Mouse (Mus musculus) embryonic fibroblast, embryonic 13.5 days (primary cell): Measurements from ENCODE around the gene Adamts20. TPM values are rescaled to one million over a fixed set of nuclear protein-coding genes. Genes with fewer than 3 reads are reported as not detected.

Experiments
- H3K27ac ChIP-seq: 2 replicates; pipeline ENCODE4 v1.5.1; 2012; ENCODE audit warnings: low read length, control low read depth, inconsistent platforms; ENCODE audit not compliant: insufficient read depth
- H3K4me1 ChIP-seq: 2 replicates; pipeline ENCODE4 v1.6.1; 2011; ENCODE audit warnings: low read length; ENCODE audit not compliant: control insufficient read depth, insufficient read depth
- H3K4me3 ChIP-seq: 2 replicates; pipeline ENCODE4 v1.5.1; 2011; ENCODE audit warnings: mild to moderate bottlenecking, control low read depth, low read length; ENCODE audit not compliant: insufficient read depth
- CTCF ChIP-seq: IDR thresholded peaks from 2 replicates; pipeline ENCODE4 v1.5.1; 2011; ENCODE audit warnings: mild to moderate bottlenecking, control low read depth, low read length, moderate library complexity, borderline replicate concordance; ENCODE audit not compliant: insufficient read depth
- POLR2A ChIP-seq: IDR thresholded peaks from 2 replicates; pipeline ENCODE4 v1.6.1; 2011; ENCODE audit warnings: low read depth, mild to moderate bottlenecking, control low read depth, low read length, moderate library complexity
- polyA plus RNA-seq: library from polyadenylated mRNA; stranded (reverse); fragments of >200 nt; gene quantifications from 2 replicates; pipeline ENCODE4 v1.2.4, GENCODE M21; 2011; ENCODE audit warnings: low read depth; ENCODE audit not compliant: missing spikeins, insufficient read length

Gene Adamts20
- polyA plus RNA-seq, 1 experiment: 0.91 TPM

DNA sequence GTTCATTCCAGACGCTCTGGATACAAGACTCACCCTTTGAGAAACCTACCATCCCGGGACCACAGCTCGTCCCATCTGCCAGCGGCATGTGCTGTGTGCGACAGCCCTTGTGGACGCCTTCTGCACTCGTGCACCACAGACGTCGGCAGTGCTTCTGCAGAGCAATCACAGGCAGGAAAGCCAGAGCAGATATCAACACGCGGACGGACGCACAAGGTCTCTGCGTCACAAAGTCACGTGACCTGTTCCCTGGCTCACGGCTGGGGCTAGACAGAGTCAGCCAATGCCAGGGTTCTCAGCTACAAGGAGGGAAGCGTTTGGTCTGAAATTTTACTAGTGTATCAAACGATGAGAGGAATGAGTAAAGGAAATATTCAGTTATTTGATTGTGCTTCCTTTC lies 116.2 kb downstream of the Adamts20 start:
- TF ChIP-seq CTCF (no peak), POLR2A (no peak)
- Histone ChIP-seq H3K27ac (no peak overlapping the region), H3K4me1 (peaks cover 2% of the 10 kb centered on the region; the same call in 1 of the 2 replicates), H3K4me3 (no peak overlapping the region)

- TF ChIP-seq POLR2A: no peak
- no peak for TF ChIP-seq CTCF
- Histone ChIP-seq H3K4me3 (no peak overlapping the region), H3K27ac (no peak overlapping the region), H3K4me1 (no peaks in the 10 kb centered on the region)
Measured at GRCm38 (mm10) chr15:94344317-94344716, 120.9 kb downstream of the Adamts20 start.

GRCm38 (mm10) chr15:94342365-94342764 lies 122.9 kb downstream of the Adamts20 start:
- Histone ChIP-seq H3K4me3 (no peak overlapping the region), H3K27ac (no peak overlapping the region), H3K4me1 (no peaks in the 10 kb centered on the region)
- TF ChIP-seq POLR2A (no peak), CTCF (no peak)

GRCm38 (mm10) chr15:94339011-94339410 lies 126.2 kb downstream of the Adamts20 start:
- TF ChIP-seq CTCF: no peak
- TF ChIP-seq POLR2A: no peak
- Histone ChIP-seq H3K4me3 (no peak overlapping the region), H3K4me1 (no peaks in the 10 kb centered on the region), H3K27ac (no peak overlapping the region)

GRCm38 (mm10) chr15:94334586-94334985 lies 130.6 kb downstream of the Adamts20 start:
- Histone ChIP-seq H3K4me3 (no peak overlapping the region), H3K4me1 (no peaks in the 10 kb centered on the region), H3K27ac (no peak overlapping the region)
- TF ChIP-seq POLR2A: no peak
- no peak for TF ChIP-seq CTCF

DNA sequence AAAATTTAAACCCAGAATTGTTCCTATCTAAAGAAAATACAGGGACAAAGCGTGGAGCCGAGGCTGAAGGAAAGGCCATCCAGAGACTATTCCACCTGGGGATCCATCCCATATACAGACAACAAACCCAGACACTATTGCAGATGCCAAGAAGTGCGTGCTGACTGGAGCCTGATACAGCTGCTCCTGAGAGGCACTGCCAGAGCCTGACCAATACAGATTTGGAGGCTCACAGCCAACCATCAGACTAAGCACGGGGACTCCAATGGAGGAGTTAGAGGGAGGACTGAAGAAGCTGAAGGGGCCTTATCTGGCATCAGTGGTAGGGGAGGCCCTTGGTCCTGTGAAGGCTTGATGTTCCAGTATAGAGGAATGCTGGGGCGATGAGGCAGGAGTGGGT lies 138.6 kb downstream of the Adamts20 start:
- no peaks in the 10 kb centered on the region for H3K4me1 ChIP-seq
- no peak overlapping the region for H3K27ac ChIP-seq
- TF ChIP-seq CTCF (no peak), POLR2A (no peak)
- H3K4me3 ChIP-seq: no peak overlapping the region

DNA sequence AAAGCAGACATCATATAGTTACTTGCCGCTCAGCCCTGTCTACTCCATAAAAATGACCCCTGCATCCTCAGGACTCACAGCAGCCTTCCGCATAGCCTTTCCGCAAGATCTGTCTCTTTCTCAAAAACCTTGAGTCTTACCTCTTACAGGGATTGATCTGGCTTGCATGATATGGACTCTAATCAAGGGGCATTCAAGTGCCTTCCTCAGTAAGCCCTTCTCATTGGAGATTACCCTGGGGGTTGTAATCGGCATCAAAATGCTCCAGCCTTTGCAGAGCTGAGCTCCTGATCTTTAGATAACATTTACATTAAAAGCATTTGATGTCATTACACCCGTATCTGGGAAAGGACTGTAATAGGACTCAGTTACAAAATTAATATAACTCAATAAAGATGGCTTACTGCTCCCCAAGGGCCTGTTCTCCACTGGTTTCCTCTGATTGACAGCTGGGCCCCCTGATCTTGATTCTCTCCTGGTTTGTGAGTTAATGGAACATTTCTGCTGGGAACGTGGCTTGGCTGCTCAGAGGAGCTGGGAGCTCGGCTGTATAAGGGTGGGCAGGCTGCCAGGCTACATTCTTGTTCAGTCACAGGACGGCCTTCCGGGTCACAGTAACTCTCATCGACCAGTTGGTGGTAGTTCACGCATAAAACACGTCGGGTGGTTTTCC lies 139.6 kb downstream of the Adamts20 start:
- Histone ChIP-seq H3K27ac (no peak overlapping the region), H3K4me1 (no peaks in the 10 kb centered on the region), H3K4me3 (no peak overlapping the region)
- TF ChIP-seq CTCF (no peak), POLR2A (no peak)

DNA sequence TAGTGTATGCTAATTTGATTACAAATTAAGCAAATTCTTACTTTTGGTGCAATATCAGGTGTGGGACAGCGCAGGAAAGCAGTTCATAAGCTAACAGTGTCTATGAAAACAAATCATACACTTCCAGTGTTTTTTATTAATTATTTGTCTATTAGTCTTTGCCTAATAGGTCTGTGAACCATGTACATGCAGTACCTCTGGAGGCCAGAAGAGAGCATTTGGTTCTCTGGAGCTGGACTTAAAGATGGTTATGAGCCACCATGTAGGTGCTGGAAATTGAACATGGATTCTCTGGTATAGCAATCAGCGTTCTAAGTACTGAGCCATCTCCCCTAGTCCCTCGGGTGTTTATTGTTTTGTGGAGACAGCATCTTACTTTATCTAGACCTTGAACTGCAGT lies 149.0 kb downstream of the Adamts20 start:
- Histone ChIP-seq H3K4me1 (no peaks in the 10 kb centered on the region), H3K27ac (no peak overlapping the region), H3K4me3 (no peak overlapping the region)
- TF ChIP-seq CTCF (no peak), POLR2A (no peak)

DNA sequence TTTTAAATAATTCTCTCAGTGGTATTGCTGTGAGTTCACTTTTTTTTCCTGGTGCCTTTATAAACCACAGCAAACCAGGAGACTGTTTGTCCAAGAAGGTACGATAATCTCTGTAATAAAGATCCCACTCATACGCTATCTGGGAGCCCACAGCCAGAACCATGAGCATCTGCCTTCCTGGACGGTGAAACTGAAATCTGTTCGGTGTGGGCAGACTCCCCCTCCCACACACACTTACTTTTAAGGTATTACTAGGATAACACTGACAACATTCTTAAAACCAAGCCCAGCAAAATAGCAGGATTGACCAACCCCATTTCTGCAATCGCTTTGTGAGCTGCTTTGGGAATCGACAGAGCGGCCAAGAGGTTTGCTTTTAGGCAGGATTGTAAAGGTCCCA lies 155.5 kb downstream of the Adamts20 start:
- TF ChIP-seq CTCF (no peak), POLR2A (no peak)
- Histone ChIP-seq H3K27ac (no peak overlapping the region), H3K4me1 (no peaks in the 10 kb centered on the region), H3K4me3 (no peak overlapping the region)

DNA sequence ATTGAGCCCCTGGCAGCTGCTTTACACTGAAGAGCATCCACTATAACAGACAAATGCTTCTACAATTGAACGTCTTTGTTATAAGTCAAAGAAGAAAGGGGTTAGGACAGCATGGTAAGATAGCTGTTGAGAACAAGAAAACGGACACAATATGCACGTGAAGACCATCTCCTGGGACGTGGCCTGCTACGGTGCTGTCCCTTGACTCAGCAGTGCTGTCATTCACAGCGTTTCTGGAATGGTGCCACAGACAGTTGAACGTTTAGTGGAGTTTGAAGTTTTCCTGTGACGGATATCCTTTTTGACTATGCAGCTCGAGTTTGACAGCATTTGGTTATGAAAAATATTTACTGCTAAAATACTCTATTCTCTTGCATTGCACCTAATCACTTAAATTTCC lies 157.3 kb downstream of the Adamts20 start:
- Histone ChIP-seq H3K4me1 (no peaks in the 10 kb centered on the region), H3K27ac (no peak overlapping the region), H3K4me3 (no peak overlapping the region)
- no peak for TF ChIP-seq POLR2A
- no peak for TF ChIP-seq CTCF
